Mouse (Mus musculus) adipocyte (in vitro differentiated cells): ENCODE results near the gene Gm49486.

ENCODE experiments used
- DNase-seq: peaks from one replicate; pipeline ENCODE4 v3.0.0-alpha.2; 2016; ENCODE audit warnings: low spot score

Gm49486 gene

GRCm38 (mm10) chr15:79271124-79271746 lies 42.0 kb downstream of the Gm49486 start:
- DNase-seq: peak; percentile 21

GRCm38 (mm10) chr15:79273020-79273419 lies 43.8 kb downstream of the Gm49486 start:
- DNase-seq: no peak

- no peak for DNase-seq
These were observed 48.5 kb downstream of the Gm49486 start for GRCm38 (mm10) chr15:79277728-79278127.

- peak; percentile 37 for DNase-seq
These were observed 51.0 kb downstream of the Gm49486 start for GRCm38 (mm10) chr15:79280209-79280608.

GRCm38 (mm10) chr15:79280850-79281249 lies 51.7 kb downstream of the Gm49486 start:
- no peak for DNase-seq

- DNase-seq: no peak
These were observed 52.2 kb downstream of the Gm49486 start for GRCm38 (mm10) chr15:79281389-79281788.

GRCm38 (mm10) chr15:79282434-79282833 lies 53.2 kb downstream of the Gm49486 start:
- DNase-seq: no peak

- DNase-seq: no peak
These were observed 54.2 kb downstream of the Gm49486 start for GRCm38 (mm10) chr15:79283371-79283770.

GRCm38 (mm10) chr15:79285399-79285798 lies 56.2 kb downstream of the Gm49486 start, which contains the start of gene Baiap2l2:
TSS of gene Baiap2l2 (minus strand) at chr15:79285537.
- no peak for DNase-seq

- no peak for DNase-seq
These were observed 57.0 kb downstream of the Gm49486 start for GRCm38 (mm10) chr15:79286141-79286540.

- DNase-seq: no peak
These were observed 57.9 kb downstream of the Gm49486 start for GRCm38 (mm10) chr15:79287091-79287490.

GRCm38 (mm10) chr15:79288387-79288786 lies 59.2 kb downstream of the Gm49486 start:
- no peak for DNase-seq

GRCm38 (mm10) chr15:79289441-79289840 lies 60.2 kb downstream of the Gm49486 start:
- DNase-seq: no peak

- DNase-seq: no peak
These were observed 61.1 kb downstream of the Gm49486 start for GRCm38 (mm10) chr15:79290340-79290739.

- DNase-seq: no peak
These were observed 63.6 kb downstream of the Gm49486 start for GRCm38 (mm10) chr15:79292779-79293178.

GRCm38 (mm10) chr15:79298553-79298952 lies 69.4 kb downstream of the Gm49486 start:
- no peak for DNase-seq

GRCm38 (mm10) chr15:79299563-79300155 lies 70.5 kb downstream of the Gm49486 start:
- no peak for DNase-seq

- no peak for DNase-seq
These were observed 74.5 kb downstream of the Gm49486 start for GRCm38 (mm10) chr15:79303725-79304124.

GRCm38 (mm10) chr15:79304832-79305231 lies 75.6 kb downstream of the Gm49486 start:
- peak; percentile 56 for DNase-seq

- no peak for DNase-seq
These were observed 76.9 kb downstream of the Gm49486 start for GRCm38 (mm10) chr15:79306043-79306637.
